ENCODE assay signal across 17 mouse cellular contexts in genomic region chr11:36161765-36162321, GRCm38 (mm10).
A peak's percentile ranks its signal among the peaks of the same experiment; 100 is the strongest.
DNase-seq lines count a peak whose midpoint lies in the region; ATAC-seq and TF ChIP-seq lines count a peak whose summit lies in the region.
"Had no signal": no experiment of that assay in that cellular context is flagged by ENCODE, and none has a peak within 500 bp of the region (broad histone marks: within the 10 kb centered on the region; RNA-seq: fewer than 3 reads in every experiment).

No protein-coding gene starts in this region.

- no peaks in the 10 kb centered on the region for H3K4me1 ChIP-seq in hindbrain, embryonic 11.5 days (replicated peaks; ENCODE audit: control insufficient read depth, insufficient read depth, low read length)
- H3K4me1 ChIP-seq in hindbrain, embryonic 10.5 days (replicated peaks), result no peaks in the 10 kb centered on the region
- H3K4me1 ChIP-seq in stomach, embryonic 14.5 days (ENCODE audit: control insufficient read depth, insufficient read depth, low read length), result no peaks in the 10 kb centered on the region
- H3K4me1 ChIP-seq in stomach, postnatal 0 days (replicated peaks; ENCODE audit: control insufficient read depth, insufficient read depth), result no peaks in the 10 kb centered on the region
- no peaks in the 10 kb centered on the region; the same call in 1 of the 2 replicates for H3K4me1 ChIP-seq in midbrain, embryonic 15.5 days
- H3K4me1 ChIP-seq: embryonic facial prominence, embryonic 15.5 days; limb, embryonic 13.5 days; stomach, embryonic 15.5 days had no signal

- WGBS in hindbrain, embryonic 11.5 days, result 71% methylated on average over 10 of the region's 10 CpGs
- WGBS in hindbrain, embryonic 10.5 days, result 81% methylated on average over 10 of the region's 10 CpGs
- 66% methylated on average over 10 of the region's 10 CpGs for WGBS in stomach, embryonic 14.5 days
- 65% methylated on average over 10 of the region's 10 CpGs for WGBS in stomach, postnatal 0 days
- WGBS in midbrain, embryonic 15.5 days, result 40% methylated on average over 10 of the region's 10 CpGs

- no peak for TF ChIP-seq EP300 in stomach, postnatal 0 days (optimal IDR thresholded peaks at IDR 0.05)

- H3K4me2 ChIP-seq in hindbrain, embryonic 11.5 days (replicated peaks; ENCODE audit: low read depth, low read length), result no peak overlapping the region
- H3K4me2 ChIP-seq in stomach, embryonic 14.5 days (replicated peaks; ENCODE audit: low read depth, low read length), result no peak overlapping the region
- H3K4me2 ChIP-seq in stomach, postnatal 0 days (replicated peaks; ENCODE audit: low read depth), result no peak overlapping the region
- no peak overlapping the region for H3K4me2 ChIP-seq in midbrain, embryonic 15.5 days
- H3K4me2 ChIP-seq: embryonic facial prominence, embryonic 15.5 days; heart, embryonic 15.5 days; limb, embryonic 13.5 days; stomach, embryonic 15.5 days had no signal

- no peak for DNase-seq in hindbrain, embryonic 11.5 days (ENCODE audit: low spot score)
- DNase-seq in hindbrain, embryonic 10.5 days (ENCODE audit: low spot score), result no peak
- DNase-seq in stomach, postnatal 0 days (ENCODE audit: low spot score), result no peak
- no peak for DNase-seq in testis, postnatal 14 days (ENCODE audit: low spot score)
- DNase-seq in B cell, adult 2 months, result no peak
- DNase-seq: adrenal gland, postnatal 36 days; kidney, postnatal 25 days; lung, adult 18-20 months; thymus, postnatal 4 days had no signal

- peak; percentile 40; the same call in 1 of the 2 replicates for ATAC-seq in hindbrain, embryonic 11.5 days (ENCODE audit: low FRiP score)
- ATAC-seq in stomach, embryonic 14.5 days (ENCODE audit: insufficient number of reproducible peaks, insufficient read depth, low FRiP score, low read depth), result 0 out of 2 replicates have a peak, but pooled peaks have one; percentile 33
- ATAC-seq in stomach, postnatal 0 days (ENCODE audit: low FRiP score, low TSS enrichment), result no peak
- ATAC-seq in midbrain, embryonic 15.5 days (replicated peaks), result peak; percentile 52; the same call in 1 of the 2 replicates

- H3K4me3 ChIP-seq in hindbrain, embryonic 11.5 days (ENCODE audit: low read depth, low read length), result no peak overlapping the region
- no peak overlapping the region for H3K4me3 ChIP-seq in hindbrain, embryonic 10.5 days
- H3K4me3 ChIP-seq in stomach, embryonic 14.5 days (ENCODE audit: low read depth, low read length), result no peak overlapping the region
- H3K4me3 ChIP-seq in stomach, postnatal 0 days (ENCODE audit: low read depth, low read length), result no peak overlapping the region
- H3K4me3 ChIP-seq in midbrain, embryonic 15.5 days, result no peak overlapping the region
- H3K4me3 ChIP-seq: embryonic facial prominence, embryonic 15.5 days; heart, embryonic 15.5 days; limb, embryonic 13.5 days; myocyte; stomach, embryonic 15.5 days had no signal

- TF ChIP-seq CTCF in stomach, postnatal 0 days (IDR thresholded peaks at IDR 0.05; ENCODE audit: low read depth), result no peak

- H3K36me3 ChIP-seq in hindbrain, embryonic 11.5 days (ENCODE audit: control insufficient read depth, insufficient read depth, low read length), result no peaks in the 10 kb centered on the region
- H3K36me3 ChIP-seq in hindbrain, embryonic 10.5 days, result no peaks in the 10 kb centered on the region
- H3K36me3 ChIP-seq in stomach, embryonic 14.5 days (ENCODE audit: control insufficient read depth, insufficient read depth, low read length), result no peaks in the 10 kb centered on the region
- H3K36me3 ChIP-seq in stomach, postnatal 0 days (ENCODE audit: control insufficient read depth, insufficient read depth, low read length), result no peaks in the 10 kb centered on the region
- no peaks in the 10 kb centered on the region for H3K36me3 ChIP-seq in midbrain, embryonic 15.5 days (replicated peaks)
- H3K36me3 ChIP-seq: embryonic facial prominence, embryonic 15.5 days; heart, embryonic 15.5 days; limb, embryonic 13.5 days; stomach, embryonic 15.5 days had no signal

- no peak overlapping the region for H3K9ac ChIP-seq in hindbrain, embryonic 11.5 days (ENCODE audit: low read depth, low read length)
- H3K9ac ChIP-seq in stomach, embryonic 14.5 days (replicated peaks; ENCODE audit: low read depth, low read length), result no peak overlapping the region
- no peak overlapping the region for H3K9ac ChIP-seq in stomach, postnatal 0 days (ENCODE audit: low read length)
- no peak overlapping the region for H3K9ac ChIP-seq in midbrain, embryonic 15.5 days
- H3K9ac ChIP-seq: embryonic facial prominence, embryonic 15.5 days; heart, embryonic 15.5 days; limb, embryonic 13.5 days; stomach, embryonic 15.5 days had no signal

- H3K9me3 ChIP-seq in hindbrain, embryonic 11.5 days (ENCODE audit: control insufficient read depth, low read length), result no peaks in the 10 kb centered on the region
- no peaks in the 10 kb centered on the region for H3K9me3 ChIP-seq in hindbrain, embryonic 10.5 days
- H3K9me3 ChIP-seq in stomach, embryonic 14.5 days (ENCODE audit: control insufficient read depth, low read depth, low read length), result no peaks in the 10 kb centered on the region
- no peaks in the 10 kb centered on the region for H3K9me3 ChIP-seq in stomach, postnatal 0 days (ENCODE audit: control insufficient read depth, low read length)
- H3K9me3 ChIP-seq in midbrain, embryonic 15.5 days, result no peaks in the 10 kb centered on the region
- H3K9me3 ChIP-seq: embryonic facial prominence, embryonic 15.5 days; heart, embryonic 15.5 days; limb, embryonic 13.5 days; stomach, embryonic 15.5 days had no signal

- no peak overlapping the region for H3K27ac ChIP-seq in hindbrain, embryonic 11.5 days (ENCODE audit: low read depth, low read length)
- H3K27ac ChIP-seq in hindbrain, embryonic 10.5 days, result no peak overlapping the region
- H3K27ac ChIP-seq in stomach, embryonic 14.5 days (ENCODE audit: low read length), result no peak overlapping the region
- no peak overlapping the region for H3K27ac ChIP-seq in stomach, postnatal 0 days (replicated peaks)
- 0 out of 2 replicates have a peak overlapping the region, but pooled peaks have one; percentile 10 for H3K27ac ChIP-seq in midbrain, embryonic 15.5 days
- H3K27ac ChIP-seq: embryonic facial prominence, embryonic 15.5 days; heart, embryonic 15.5 days; limb, embryonic 13.5 days; macrophage; stomach, embryonic 15.5 days had no signal

- H3K27me3 ChIP-seq in hindbrain, embryonic 11.5 days (ENCODE audit: control insufficient read depth, insufficient read depth, low read length), result no peaks in the 10 kb centered on the region
- H3K27me3 ChIP-seq in hindbrain, embryonic 10.5 days (ENCODE audit: insufficient read depth, poor library complexity, severe bottlenecking), result no peaks in the 10 kb centered on the region
- no peaks in the 10 kb centered on the region for H3K27me3 ChIP-seq in stomach, embryonic 14.5 days (ENCODE audit: control insufficient read depth, insufficient read depth, low read length)
- H3K27me3 ChIP-seq in stomach, postnatal 0 days (ENCODE audit: control insufficient read depth, insufficient read depth, low read length), result no peaks in the 10 kb centered on the region
- H3K27me3 ChIP-seq in midbrain, embryonic 15.5 days (replicated peaks), result no peaks in the 10 kb centered on the region
- H3K27me3 ChIP-seq: embryonic facial prominence, embryonic 15.5 days; heart, embryonic 15.5 days; limb, embryonic 13.5 days; stomach, embryonic 15.5 days had no signal
